Mouse (Mus musculus) liver, embryonic 14.5 days (tissue): ENCODE data around the gene Fbxl17. TPM values are rescaled to one million over a fixed set of nuclear protein-coding genes. Genes with fewer than 3 reads are reported as not detected.
A peak's percentile ranks its signal among the peaks of the same experiment; 100 is the strongest.

ENCODE experiments used
- ATAC-seq: fragments of 200-750 bp; cut with Nextera tagmentation; 2 replicates; pipeline ENCODE4 v1.8.0; 2017; ENCODE audit warnings: moderate number of reproducible peaks, mild to moderate bottlenecking, moderate library complexity; ENCODE audit not compliant: insufficient read depth
- DNase-seq, 3 experiments: peaks; one replicate each; pipeline ENCODE4 v3.0.0-alpha.2; 2012 to 2013; ENCODE audit warnings: low read depth in 3 of 3, low spot score in 3 of 3
- H3K27ac ChIP-seq: fragments of 300-500 bp; sonication (generic); 2 replicates; pipeline ENCODE4 v1.5.1; 2014; ENCODE audit warnings: moderate library complexity, mild to moderate bottlenecking, control low read depth, inconsistent platforms
- H3K27me3 ChIP-seq: fragments of 300-500 bp; sonication (generic); 2 replicates; pipeline ENCODE4 v1.6.1; 2014; ENCODE audit warnings: mild to moderate bottlenecking, low read length, moderate library complexity; ENCODE audit not compliant: control insufficient read depth, insufficient read depth
- H3K36me3 ChIP-seq: fragments of 300-500 bp; sonication (generic); replicated peaks from 2 replicates; pipeline ENCODE4 v1.6.1; 2014; ENCODE audit warnings: low read depth; ENCODE audit not compliant: control insufficient read depth, insufficient read depth
- H3K4me1 ChIP-seq, 2 experiments: fragments of 200-500 bp in 1 of 2; fragments of 300-500 bp in 1 of 2; sonication (generic) in 1 of 2; replicated peaks; 2 replicates each; pipeline ENCODE4 v1.6.1; 2012 to 2014; ENCODE audit warnings: antibody characterized with exemption in 1 of 2, inconsistent platforms in 1 of 2, low read length in 1 of 2; ENCODE audit not compliant: control insufficient read depth in 2 of 2, insufficient read depth in 2 of 2
- H3K4me2 ChIP-seq: fragments of 300-500 bp; sonication (generic); 2 replicates; pipeline ENCODE4 v1.6.1; 2014; ENCODE audit warnings: low read depth, mild to moderate bottlenecking, control low read depth, moderate library complexity
- H3K4me3 ChIP-seq, 2 experiments: fragments of 200-500 bp in 1 of 2; fragments of 300-500 bp in 1 of 2; sonication (generic) in 1 of 2; 2 replicates each; pipeline ENCODE4 v1.5.1; 2012 to 2014; ENCODE audit warnings: low read depth in 2 of 2, low read length in 2 of 2, mild to moderate bottlenecking in 2 of 2, control low read depth in 1 of 2, inconsistent platforms in 1 of 2, moderate library complexity in 1 of 2; ENCODE audit not compliant: insufficient read depth in 1 of 2
- H3K9ac ChIP-seq: fragments of 300-500 bp; sonication (generic); replicated peaks from 2 replicates; pipeline ENCODE4 v1.6.1; 2014; ENCODE audit warnings: mild to moderate bottlenecking, control low read depth, moderate library complexity
- H3K9me3 ChIP-seq: fragments of 300-500 bp; sonication (generic); 2 replicates; pipeline ENCODE4 v1.6.1; 2016; ENCODE audit warnings: low read length, mixed read lengths; ENCODE audit not compliant: control insufficient read depth
- CTCF ChIP-seq: IDR thresholded peaks from 2 replicates; pipeline ENCODE4 v1.5.1; 2016; ENCODE audit warnings: antibody characterized with exemption, low read depth, control low read depth
- EP300 ChIP-seq: IDR thresholded peaks from 2 replicates; pipeline ENCODE4 v1.6.1; 2016; ENCODE audit warnings: antibody characterized with exemption, low read depth
- WGBS: fragments of 180-500 bp; shearing (Covaris S2); extraction: QIAGEN DNeasy Blood & Tissue Kit; methylation state at CpG from one replicate; pipeline ENCODE4 v1.1.7; 2014; ENCODE audit not compliant: insufficient replicate concordance; 5-methylcytosine and 5-hydroxymethylcytosine counted together
- polyA plus RNA-seq, 2 experiments: library from polyadenylated mRNA; depleted of rRNA in 1 of 2; stranded (reverse) in 1 of 2; unstranded in 1 of 2; fragments of >200 nt; fragmentation: Nextera tagmentation in 1 of 2; extraction: Ambion mirVana in 1 of 2; gene quantifications; 2 replicates each; pipeline versions ENCODE4 v1.2.1 to v1.2.3; 2012 to 2014

Gene Fbxl17
- polyA plus RNA-seq, 2 experiments, result 1.9 TPM

- no peak overlapping the region for H3K9ac ChIP-seq
- ATAC-seq (no peak), DNase-seq (no peak)
- no peak overlapping the region for H3K4me3 ChIP-seq
- no peaks in the 10 kb centered on the region for H3K9me3 ChIP-seq
- TF ChIP-seq EP300 (no peak), CTCF (no peak)
- WGBS, result 70% methylated on average over 1 of the region's 1 CpGs
- peaks cover under 1 to 4% of the 10 kb centered on the region in 2 experiments for H3K4me1 ChIP-seq
- H3K4me2 ChIP-seq, result no peak overlapping the region
- H3K27me3 ChIP-seq, result no peaks in the 10 kb centered on the region
- no peak overlapping the region for H3K27ac ChIP-seq
- no peaks in the 10 kb centered on the region for H3K36me3 ChIP-seq
Measured at GRCm38 (mm10) chr17:63289317-63289913, 210.4 kb downstream of the Fbxl17 start.

GRCm38 (mm10) chr17:63288850-63289249 lies 211.0 kb downstream of the Fbxl17 start:
- no peak for TF ChIP-seq EP300
- TF ChIP-seq CTCF, result no peak
- no peak overlapping the region for H3K4me3 ChIP-seq
- H3K4me2 ChIP-seq, result no peak overlapping the region
- H3K27me3 ChIP-seq, result no peaks in the 10 kb centered on the region
- no peaks in the 10 kb centered on the region for H3K9me3 ChIP-seq
- ATAC-seq (no peak), DNase-seq (no peak)
- no peak overlapping the region for H3K9ac ChIP-seq
- H3K36me3 ChIP-seq, result no peaks in the 10 kb centered on the region
- H3K27ac ChIP-seq, result no peak overlapping the region
- H3K4me1 ChIP-seq, result peaks cover 4 to 8% of the 10 kb centered on the region in 2 experiments
- 82% methylated on average over 4 of the region's 4 CpGs for WGBS

GRCm38 (mm10) chr17:63287413-63287812 lies 212.4 kb downstream of the Fbxl17 start:
- TF ChIP-seq CTCF (no peak), EP300 (no peak)
- DNase-seq, result no peak
- Histone ChIP-seq H3K27ac (no peak overlapping the region), H3K36me3 (no peaks in the 10 kb centered on the region), H3K4me1 (peaks cover 4 to 8% of the 10 kb centered on the region in 2 experiments), H3K4me2 (no peak overlapping the region), H3K9me3 (no peaks in the 10 kb centered on the region), H3K9ac (no peak overlapping the region), H3K27me3 (no peaks in the 10 kb centered on the region), H3K4me3 (no peak overlapping the region)
- WGBS, result 72% methylated on average over 2 of the region's 2 CpGs
- ATAC-seq, result no peak

- H3K4me1 ChIP-seq, result peaks cover 4 to 8% of the 10 kb centered on the region in 2 experiments
- H3K9ac ChIP-seq, result no peak overlapping the region
- no peaks in the 10 kb centered on the region for H3K27me3 ChIP-seq
- ATAC-seq (no peak), DNase-seq (no peak)
- H3K27ac ChIP-seq, result no peak overlapping the region
- H3K4me2 ChIP-seq, result no peak overlapping the region
- no peaks in the 10 kb centered on the region for H3K36me3 ChIP-seq
- TF ChIP-seq CTCF, result no peak
- no peak for TF ChIP-seq EP300
- H3K4me3 ChIP-seq, result no peak overlapping the region
- WGBS, result 76% methylated on average over 11 of the region's 11 CpGs
- H3K9me3 ChIP-seq, result no peaks in the 10 kb centered on the region
Measured at GRCm38 (mm10) chr17:63285265-63285939, 214.4 kb downstream of the Fbxl17 start.

GRCm38 (mm10) chr17:63284074-63284473 lies 215.7 kb downstream of the Fbxl17 start:
- Histone ChIP-seq H3K9ac (no peak overlapping the region), H3K4me3 (no peak overlapping the region), H3K4me1 (peaks cover 4 to 8% of the 10 kb centered on the region in 2 experiments), H3K27ac (no peak overlapping the region), H3K36me3 (no peaks in the 10 kb centered on the region), H3K4me2 (no peak overlapping the region), H3K27me3 (no peaks in the 10 kb centered on the region), H3K9me3 (no peaks in the 10 kb centered on the region)
- ATAC-seq (peak; percentile 58; the same call in 1 of the 2 replicates), DNase-seq (no peak)
- no peak for TF ChIP-seq CTCF
- TF ChIP-seq EP300, result 0 out of 2 replicates have a peak, but pooled peaks have one; percentile 25
- 16% methylated on average over 4 of the region's 4 CpGs for WGBS
